Mouse (Mus musculus) ES-Bruce4 (cell line): ENCODE measurements at regions not wholly inside any gene's neighbourhood (a gene's known extent, or its start where the extent isn't known, plus 50 kb on each side); places are given as distances from the start of the nearest gene placed in this dataset.

Experiments
- CTCF ChIP-seq: IDR thresholded peaks from one replicate; pipeline ENCODE4 v1.8.1; 2011; ENCODE audit warnings: low read depth, low read length
- POLR2A ChIP-seq: IDR thresholded peaks from one replicate; pipeline ENCODE4 v1.8.1; 2011; ENCODE audit warnings: low read length; ENCODE audit not compliant: insufficient read depth

- TF ChIP-seq CTCF (no peak), POLR2A (no peak)
These were observed 1039.5 kb upstream of the Gje1 start for GRCm38 (mm10) chr10:15757503-15757902.
